Mouse (Mus musculus) lung, postnatal 0 days (tissue): ENCODE measurements around the gene A730009L09Rik. TPM values are rescaled to one million over a fixed set of nuclear protein-coding genes. Genes with fewer than 3 reads are reported as not detected.

ENCODE experiments used
- ATAC-seq: fragments of 200-750 bp; cut with Nextera tagmentation; 2 replicates; pipeline ENCODE4 v1.8.0; 2017; ENCODE audit warnings: moderate library complexity
- DNase-seq: peaks from one replicate; pipeline ENCODE4 v3.0.0-alpha.2; 2016; ENCODE audit warnings: low spot score
- H3K27ac ChIP-seq: fragments of 300-500 bp; sonication (generic); 2 replicates; pipeline ENCODE4 v1.5.1; 2014; ENCODE audit warnings: antibody characterized with exemption, mild to moderate bottlenecking, low read length, mixed read lengths
- H3K27me3 ChIP-seq: fragments of 300-500 bp; sonication (generic); replicated peaks from 2 replicates; pipeline ENCODE4 v1.6.1; 2014; ENCODE audit warnings: low read length, mixed read lengths; ENCODE audit not compliant: insufficient read depth
- H3K36me3 ChIP-seq: fragments of 300-500 bp; sonication (generic); 2 replicates; pipeline ENCODE4 v1.6.1; 2014; ENCODE audit warnings: low read length, mixed read lengths; ENCODE audit not compliant: insufficient read depth
- H3K4me1 ChIP-seq: fragments of 300-500 bp; sonication (generic); 2 replicates; pipeline ENCODE4 v1.6.1; 2014; ENCODE audit warnings: antibody characterized with exemption, low read depth, low read length, mixed read lengths; ENCODE audit not compliant: insufficient read depth
- H3K4me2 ChIP-seq: fragments of 300-500 bp; sonication (generic); replicated peaks from 2 replicates; pipeline ENCODE4 v1.6.1; 2014; ENCODE audit warnings: low read depth, mild to moderate bottlenecking, low read length, moderate library complexity, mixed read lengths
- H3K4me3 ChIP-seq: fragments of 300-500 bp; sonication (generic); 2 replicates; pipeline ENCODE4 v1.5.1; 2014; ENCODE audit warnings: low read depth, low read length
- H3K9ac ChIP-seq: fragments of 300-500 bp; sonication (generic); replicated peaks from 2 replicates; pipeline ENCODE4 v1.6.1; 2014; ENCODE audit warnings: low read depth, mild to moderate bottlenecking
- H3K9me3 ChIP-seq: fragments of 300-500 bp; sonication (generic); 2 replicates; pipeline ENCODE4 v1.6.1; 2016; ENCODE audit warnings: low read length, mixed read lengths
- CTCF ChIP-seq: IDR thresholded peaks from 2 replicates; pipeline ENCODE4 v1.5.1; 2016; ENCODE audit warnings: antibody characterized with exemption, mild to moderate bottlenecking
- EP300 ChIP-seq: IDR thresholded peaks from 2 replicates; pipeline ENCODE4 v1.6.1; 2016; ENCODE audit warnings: antibody characterized with exemption, mild to moderate bottlenecking, control low read depth
- WGBS: fragments of 180-500 bp; shearing (Covaris S2); extraction: QIAGEN DNeasy Blood & Tissue Kit; methylation state at CpG from one replicate; pipeline ENCODE4 v1.1.7; 2014; 5-methylcytosine and 5-hydroxymethylcytosine counted together
- polyA plus RNA-seq: library from polyadenylated mRNA; unstranded; fragments of >200 nt; fragmentation: Nextera tagmentation; extraction: Ambion mirVana; gene quantifications from 2 replicates; pipeline ENCODE4 v1.2.1, GENCODE M21; 2015

The A730009L09Rik gene
- polyA plus RNA-seq = not detected in 2 replicates

- H3K4me2 ChIP-seq = no peak within 1 kb of the TSS
- H3K27me3 ChIP-seq = no peaks in the 10 kb centered on the region
- H3K36me3 ChIP-seq = no peaks in the 10 kb centered on the region
- no peaks in the 10 kb centered on the region for H3K9me3 ChIP-seq
- no peak within 1 kb of the TSS for H3K27ac ChIP-seq
- H3K4me3 ChIP-seq = no peak within 1 kb of the TSS
- no peaks in the 10 kb centered on the region for H3K4me1 ChIP-seq
- no peak for ATAC-seq
- no peak for DNase-seq
- H3K9ac ChIP-seq = no peak within 1 kb of the TSS
- TF ChIP-seq CTCF (no peak), EP300 (no peak)
- 81% methylated on average over 8 of the region's 8 CpGs for WGBS
Measured at GRCm38 (mm10) chr16:84514821-84515220, at the start of gene A730009L09Rik. Gene A730009L09Rik, plus strand, starts transcription at chr16:84515121.

- H3K4me3 ChIP-seq = no peak overlapping the region
- 75% methylated on average over 6 of the region's 6 CpGs for WGBS
- no peak for DNase-seq
- no peak overlapping the region for H3K9ac ChIP-seq
- H3K4me2 ChIP-seq = no peak overlapping the region
- no peaks in the 10 kb centered on the region for H3K27me3 ChIP-seq
- H3K36me3 ChIP-seq = no peaks in the 10 kb centered on the region
- TF ChIP-seq CTCF (no peak), EP300 (no peak)
- H3K9me3 ChIP-seq = no peaks in the 10 kb centered on the region
- no peaks in the 10 kb centered on the region for H3K4me1 ChIP-seq
- ATAC-seq = no peak
- H3K27ac ChIP-seq = no peak overlapping the region
Measured at GRCm38 (mm10) chr16:84465581-84466165, 49.2 kb upstream of the A730009L09Rik start.

DNA sequence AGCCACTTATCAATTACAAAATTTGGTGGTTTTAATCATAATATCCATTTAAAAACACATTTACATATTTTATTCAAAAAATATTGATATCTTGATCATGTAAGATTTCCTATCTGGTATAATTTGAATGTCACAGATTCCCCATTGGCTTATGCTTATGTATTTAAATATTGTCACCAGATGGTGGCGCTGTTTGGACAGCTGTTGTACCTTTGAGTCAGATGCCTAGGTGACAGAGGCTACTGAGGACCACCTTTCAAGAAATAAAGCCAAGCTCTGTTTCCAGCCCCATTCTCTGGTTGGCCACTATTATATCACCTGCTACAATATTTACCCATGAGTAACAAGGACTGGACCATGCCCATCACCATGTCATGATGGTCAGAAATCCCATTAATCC is 46.0 kb upstream of the A730009L09Rik start:
- TF ChIP-seq CTCF = no peak
- no peak for TF ChIP-seq EP300
- Histone ChIP-seq H3K9ac (no peak overlapping the region), H3K27ac (no peak overlapping the region), H3K36me3 (no peaks in the 10 kb centered on the region), H3K27me3 (no peaks in the 10 kb centered on the region), H3K4me3 (no peak overlapping the region), H3K4me1 (no peaks in the 10 kb centered on the region), H3K9me3 (no peaks in the 10 kb centered on the region), H3K4me2 (no peak overlapping the region)
- DNase-seq (no peak), ATAC-seq (no peak)
- 11% methylated on average over 1 of the region's 1 CpGs for whole genome bisulfite sequencing

GRCm38 (mm10) chr16:84469994-84470393 is 44.9 kb upstream of the A730009L09Rik start:
- Histone ChIP-seq H3K27me3 (no peaks in the 10 kb centered on the region), H3K9ac (no peak overlapping the region), H3K4me3 (no peak overlapping the region), H3K36me3 (no peaks in the 10 kb centered on the region), H3K27ac (no peak overlapping the region), H3K4me1 (no peaks in the 10 kb centered on the region), H3K4me2 (no peak overlapping the region), H3K9me3 (no peaks in the 10 kb centered on the region)
- DNase-seq (no peak), ATAC-seq (no peak)
- no peak for TF ChIP-seq CTCF
- no peak for TF ChIP-seq EP300
- WGBS = 52% methylated on average over 1 of the region's 1 CpGs

GRCm38 (mm10) chr16:84473406-84473805 is 41.5 kb upstream of the A730009L09Rik start:
- H3K4me2 ChIP-seq = no peak overlapping the region
- H3K9me3 ChIP-seq = no peaks in the 10 kb centered on the region
- TF ChIP-seq CTCF = no peak
- TF ChIP-seq EP300 = no peak
- H3K27me3 ChIP-seq = no peaks in the 10 kb centered on the region
- no peaks in the 10 kb centered on the region for H3K36me3 ChIP-seq
- no peaks in the 10 kb centered on the region for H3K4me1 ChIP-seq
- ATAC-seq = no peak
- no peak overlapping the region for H3K9ac ChIP-seq
- no peak for DNase-seq
- WGBS = 78% methylated on average over 6 of the region's 6 CpGs
- H3K4me3 ChIP-seq = no peak overlapping the region
- no peak overlapping the region for H3K27ac ChIP-seq

GRCm38 (mm10) chr16:84474712-84475111 is 40.2 kb upstream of the A730009L09Rik start:
- Histone ChIP-seq H3K27ac (no peak overlapping the region), H3K9me3 (no peaks in the 10 kb centered on the region), H3K36me3 (no peaks in the 10 kb centered on the region), H3K4me1 (no peaks in the 10 kb centered on the region), H3K4me3 (no peak overlapping the region), H3K4me2 (no peak overlapping the region), H3K27me3 (no peaks in the 10 kb centered on the region), H3K9ac (no peak overlapping the region)
- DNase-seq (peak; percentile 71), ATAC-seq (peak; percentile 91)
- no peak for TF ChIP-seq EP300
- no peak for TF ChIP-seq CTCF
- 41% methylated on average over 4 of the region's 4 CpGs for WGBS

GRCm38 (mm10) chr16:84476948-84477347 is 38.0 kb upstream of the A730009L09Rik start:
- H3K36me3 ChIP-seq = no peaks in the 10 kb centered on the region
- no peaks in the 10 kb centered on the region for H3K27me3 ChIP-seq
- no peak for ATAC-seq
- H3K4me3 ChIP-seq = no peak overlapping the region
- H3K9ac ChIP-seq = no peak overlapping the region
- DNase-seq = no peak
- no peaks in the 10 kb centered on the region for H3K9me3 ChIP-seq
- 71% methylated on average over 5 of the region's 5 CpGs for WGBS
- no peak overlapping the region for H3K4me2 ChIP-seq
- TF ChIP-seq CTCF (no peak), EP300 (no peak)
- no peak overlapping the region for H3K27ac ChIP-seq
- no peaks in the 10 kb centered on the region for H3K4me1 ChIP-seq
